Mouse (Mus musculus) lung, embryonic 15.5 days (tissue): ENCODE data around the gene Mctp1. TPM values are rescaled to one million over a fixed set of nuclear protein-coding genes. Genes with fewer than 3 reads are reported as not detected.

Source experiments
- ATAC-seq: fragments of 200-750 bp; cut with Nextera tagmentation; 2 replicates; pipeline ENCODE4 v1.8.0; 2017; ENCODE audit warnings: moderate number of reproducible peaks, borderline replicate concordance; ENCODE audit not compliant: low FRiP score, low TSS enrichment; ENCODE audit errors: extremely low read depth
- H3K27ac ChIP-seq: fragments of 300-500 bp; sonication (generic); 2 replicates; pipeline ENCODE4 v1.5.1; 2015; ENCODE audit warnings: moderate library complexity, mild to moderate bottlenecking, inconsistent platforms
- H3K27me3 ChIP-seq: fragments of 300-500 bp; sonication (generic); 2 replicates; pipeline ENCODE4 v1.6.1; 2015; ENCODE audit warnings: inconsistent platforms
- H3K36me3 ChIP-seq: fragments of 300-500 bp; sonication (generic); 2 replicates; pipeline ENCODE4 v1.6.1; 2015; ENCODE audit warnings: inconsistent platforms
- H3K4me1 ChIP-seq: fragments of 300-500 bp; sonication (generic); 2 replicates; pipeline ENCODE4 v1.6.1; 2015; ENCODE audit warnings: inconsistent platforms
- H3K4me2 ChIP-seq: fragments of 300-500 bp; sonication (generic); 2 replicates; pipeline ENCODE4 v1.6.1; 2015; ENCODE audit warnings: inconsistent platforms, mild to moderate bottlenecking, moderate library complexity
- H3K4me3 ChIP-seq: fragments of 300-500 bp; sonication (generic); 2 replicates; pipeline ENCODE4 v1.5.1; 2015; ENCODE audit warnings: mild to moderate bottlenecking, inconsistent platforms
- H3K9ac ChIP-seq: fragments of 300-500 bp; sonication (generic); 2 replicates; pipeline ENCODE4 v1.6.1; 2015; ENCODE audit warnings: inconsistent platforms
- H3K9me3 ChIP-seq: fragments of 300-500 bp; sonication (generic); 2 replicates; pipeline ENCODE4 v1.6.1; 2016; ENCODE audit warnings: inconsistent platforms
- WGBS: fragments of 180-500 bp; shearing (Covaris S2); methylation state at CpG from one replicate; pipeline ENCODE4 v1.1.7; 2015; 5-methylcytosine and 5-hydroxymethylcytosine counted together
- polyA plus RNA-seq: library from polyadenylated mRNA; unstranded; fragments of >200 nt; fragmentation: Nextera tagmentation; extraction: Ambion mirVana; gene quantifications from 2 replicates; pipeline ENCODE4 v1.2.1, GENCODE M21; 2015

Mctp1 gene
- polyA plus RNA-seq, 1 experiment from 2014 or later = 0.76 TPM

GRCm38 (mm10) chr13:76484086-76484709 is 99.9 kb downstream of the Mctp1 start:
- H3K4me3 ChIP-seq = no peak overlapping the region
- peaks cover 8% of the 10 kb centered on the region; the same call in 1 of the 2 replicates for H3K4me1 ChIP-seq
- H3K27me3 ChIP-seq = no peaks in the 10 kb centered on the region
- H3K9me3 ChIP-seq = no peaks in the 10 kb centered on the region
- no peak overlapping the region for H3K4me2 ChIP-seq
- no peaks in the 10 kb centered on the region for H3K36me3 ChIP-seq
- H3K9ac ChIP-seq = no peak overlapping the region
- H3K27ac ChIP-seq = peak overlapping the region; percentile 70
- 3% methylated on average over 2 of the region's 2 CpGs for WGBS
- peak; percentile 94 for ATAC-seq

GRCm38 (mm10) chr13:76515896-76516295 is 131.6 kb downstream of the Mctp1 start:
- no peaks in the 10 kb centered on the region for H3K9me3 ChIP-seq
- no peak overlapping the region for H3K27ac ChIP-seq
- no peak overlapping the region for H3K4me3 ChIP-seq
- H3K36me3 ChIP-seq = no peaks in the 10 kb centered on the region
- ATAC-seq = no peak
- no peaks in the 10 kb centered on the region for H3K27me3 ChIP-seq
- H3K4me2 ChIP-seq = no peak overlapping the region
- no peaks in the 10 kb centered on the region for H3K4me1 ChIP-seq
- WGBS = 72% methylated on average over 2 of the region's 2 CpGs
- no peak overlapping the region for H3K9ac ChIP-seq

- H3K9ac ChIP-seq = no peak overlapping the region
- H3K4me2 ChIP-seq = no peak overlapping the region
- 74% methylated on average over 1 of the region's 1 CpGs for WGBS
- H3K36me3 ChIP-seq = no peaks in the 10 kb centered on the region
- H3K4me3 ChIP-seq = no peak overlapping the region
- H3K27me3 ChIP-seq = no peaks in the 10 kb centered on the region
- no peaks in the 10 kb centered on the region for H3K9me3 ChIP-seq
- no peak overlapping the region for H3K27ac ChIP-seq
- ATAC-seq = no peak
- no peaks in the 10 kb centered on the region for H3K4me1 ChIP-seq
These were observed 138.8 kb downstream of the Mctp1 start for GRCm38 (mm10) chr13:76523170-76523569.

- Histone ChIP-seq H3K36me3 (no peaks in the 10 kb centered on the region), H3K9ac (no peak overlapping the region), H3K9me3 (no peaks in the 10 kb centered on the region), H3K4me2 (no peak overlapping the region), H3K4me1 (no peaks in the 10 kb centered on the region), H3K27ac (no peak overlapping the region), H3K27me3 (no peaks in the 10 kb centered on the region), H3K4me3 (no peak overlapping the region)
- no peak for ATAC-seq
These were observed 143.0 kb downstream of the Mctp1 start for GRCm38 (mm10) chr13:76527326-76527725.

GRCm38 (mm10) chr13:76527751-76528150 is 143.4 kb downstream of the Mctp1 start:
- no peak overlapping the region for H3K9ac ChIP-seq
- H3K4me2 ChIP-seq = no peak overlapping the region
- no peak for ATAC-seq
- WGBS = 6% methylated on average over 1 of the region's 1 CpGs
- no peaks in the 10 kb centered on the region for H3K27me3 ChIP-seq
- no peaks in the 10 kb centered on the region for H3K36me3 ChIP-seq
- no peaks in the 10 kb centered on the region for H3K4me1 ChIP-seq
- H3K4me3 ChIP-seq = no peak overlapping the region
- no peaks in the 10 kb centered on the region for H3K9me3 ChIP-seq
- H3K27ac ChIP-seq = no peak overlapping the region

- Histone ChIP-seq H3K9ac (no peak overlapping the region), H3K27me3 (no peaks in the 10 kb centered on the region), H3K4me2 (no peak overlapping the region), H3K9me3 (no peaks in the 10 kb centered on the region), H3K4me1 (no peaks in the 10 kb centered on the region), H3K27ac (no peak overlapping the region), H3K4me3 (no peak overlapping the region), H3K36me3 (no peaks in the 10 kb centered on the region)
- no peak for ATAC-seq
- 77% methylated on average over 2 of the region's 2 CpGs for WGBS
These were observed 145.6 kb downstream of the Mctp1 start for GRCm38 (mm10) chr13:76529915-76530314.

GRCm38 (mm10) chr13:76530867-76531504 is 146.7 kb downstream of the Mctp1 start:
- Histone ChIP-seq H3K27me3 (no peaks in the 10 kb centered on the region), H3K9ac (no peak overlapping the region), H3K27ac (no peak overlapping the region), H3K4me3 (no peak overlapping the region), H3K36me3 (no peaks in the 10 kb centered on the region), H3K4me1 (no peaks in the 10 kb centered on the region), H3K9me3 (no peaks in the 10 kb centered on the region), H3K4me2 (no peak overlapping the region)
- WGBS = 78% methylated on average over 3 of the region's 3 CpGs
- no peak for ATAC-seq

- Histone ChIP-seq H3K4me2 (no peak overlapping the region), H3K9ac (no peak overlapping the region), H3K4me1 (no peaks in the 10 kb centered on the region), H3K27me3 (no peaks in the 10 kb centered on the region), H3K27ac (no peak overlapping the region), H3K9me3 (no peaks in the 10 kb centered on the region), H3K4me3 (no peak overlapping the region), H3K36me3 (no peaks in the 10 kb centered on the region)
- 60% methylated on average over 2 of the region's 2 CpGs for WGBS
- ATAC-seq = no peak
These were observed 163.5 kb downstream of the Mctp1 start for GRCm38 (mm10) chr13:76547854-76548253.

- Histone ChIP-seq H3K4me3 (no peak overlapping the region), H3K4me2 (no peak overlapping the region), H3K4me1 (no peaks in the 10 kb centered on the region), H3K9me3 (no peaks in the 10 kb centered on the region), H3K27ac (no peak overlapping the region), H3K36me3 (no peaks in the 10 kb centered on the region), H3K27me3 (no peaks in the 10 kb centered on the region), H3K9ac (no peak overlapping the region)
- WGBS = 84% methylated on average over 8 of the region's 8 CpGs
- no peak for ATAC-seq
These were observed 176.6 kb downstream of the Mctp1 start for GRCm38 (mm10) chr13:76560918-76561317.

GRCm38 (mm10) chr13:76561594-76561993 is 177.3 kb downstream of the Mctp1 start:
- Histone ChIP-seq H3K27ac (no peak overlapping the region), H3K4me3 (no peak overlapping the region), H3K36me3 (no peaks in the 10 kb centered on the region), H3K9me3 (no peaks in the 10 kb centered on the region), H3K4me1 (no peaks in the 10 kb centered on the region), H3K27me3 (no peaks in the 10 kb centered on the region), H3K4me2 (no peak overlapping the region), H3K9ac (no peak overlapping the region)
- 48% methylated on average over 3 of the region's 3 CpGs for WGBS
- no peak for ATAC-seq

GRCm38 (mm10) chr13:76564061-76564460 is 179.7 kb downstream of the Mctp1 start:
- no peaks in the 10 kb centered on the region for H3K36me3 ChIP-seq
- no peak overlapping the region for H3K4me3 ChIP-seq
- H3K27ac ChIP-seq = no peak overlapping the region
- no peak overlapping the region for H3K9ac ChIP-seq
- no peaks in the 10 kb centered on the region for H3K9me3 ChIP-seq
- ATAC-seq = no peak
- no peaks in the 10 kb centered on the region for H3K27me3 ChIP-seq
- no peak overlapping the region for H3K4me2 ChIP-seq
- no peaks in the 10 kb centered on the region for H3K4me1 ChIP-seq

- ATAC-seq = no peak
- Histone ChIP-seq H3K27me3 (no peaks in the 10 kb centered on the region), H3K4me2 (no peak overlapping the region), H3K4me1 (no peaks in the 10 kb centered on the region), H3K4me3 (no peak overlapping the region), H3K9me3 (no peaks in the 10 kb centered on the region), H3K27ac (no peak overlapping the region), H3K9ac (no peak overlapping the region), H3K36me3 (no peaks in the 10 kb centered on the region)
- WGBS = 80% methylated on average over 3 of the region's 3 CpGs
These were observed 181.7 kb downstream of the Mctp1 start for GRCm38 (mm10) chr13:76566024-76566423.
